Mouse (Mus musculus): ENCODE data around the gene Kctd15. TPM values are rescaled to one million over a fixed set of nuclear protein-coding genes. Genes with fewer than 3 reads are reported as not detected.

The Kctd15 gene
- polyA plus RNA-seq, 2 experiments from 2014 or later = not detected

- no peak for ATAC-seq
Measured at GRCm38 (mm10) chr7:34618141-34618890, 38.2 kb downstream of the Kctd15 start.

DNA sequence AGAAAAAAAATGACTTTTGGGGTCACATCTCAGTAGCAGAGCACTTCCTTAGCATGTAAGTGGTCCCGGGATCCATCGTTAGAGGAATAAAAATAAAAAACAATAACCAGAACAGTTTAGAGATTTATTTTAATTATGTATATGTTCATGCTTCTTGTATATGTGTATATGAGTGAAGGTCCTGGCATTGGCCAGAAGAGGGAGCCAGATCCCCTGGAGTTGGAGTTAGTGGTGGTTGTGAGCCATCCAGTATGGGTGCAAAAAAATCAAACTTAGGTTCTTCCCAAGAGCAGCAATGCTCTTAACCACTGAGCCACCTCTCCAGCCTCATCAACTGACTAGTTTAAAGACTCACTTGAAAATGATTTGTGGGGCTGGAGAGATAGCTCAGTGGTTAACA is 40.3 kb downstream of the Kctd15 start:
- ATAC-seq = no peak

GRCm38 (mm10) chr7:34610445-34610844 is 46.1 kb downstream of the Kctd15 start:
- no peak for ATAC-seq

DNA sequence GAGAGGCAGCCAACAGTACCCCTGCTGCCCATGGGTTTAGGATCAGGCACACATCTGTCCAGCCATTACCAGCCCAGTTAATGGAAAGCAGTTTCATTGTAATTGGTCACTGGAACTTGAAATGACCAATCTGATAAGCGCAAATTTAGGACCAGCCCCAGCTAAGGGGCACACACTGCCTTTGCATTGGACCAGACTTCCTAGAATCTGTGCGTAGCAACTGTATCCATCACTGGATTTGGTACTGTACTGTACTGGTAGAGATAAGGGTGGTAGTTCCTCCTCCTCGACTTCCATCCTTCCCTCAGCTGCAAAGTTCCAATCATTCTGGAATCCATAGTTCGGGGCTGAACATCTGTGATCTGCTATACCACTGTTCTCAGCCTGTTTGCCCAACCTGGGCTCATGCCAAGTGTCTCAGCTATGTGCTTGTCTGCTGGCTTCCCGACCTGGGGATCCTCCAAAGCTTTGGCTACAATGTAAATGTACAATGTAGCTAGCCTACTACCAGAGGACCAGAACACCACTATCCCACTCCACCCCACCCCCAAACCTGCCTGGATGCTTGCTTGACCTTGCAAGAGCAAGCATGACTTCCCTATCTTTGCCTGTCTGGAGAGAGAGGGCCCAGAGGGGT is 49.1 kb downstream of the Kctd15 start:
- no peak for ATAC-seq

- ATAC-seq = no peak
Measured at GRCm38 (mm10) chr7:34606729-34607128, 49.8 kb downstream of the Kctd15 start.

DNA sequence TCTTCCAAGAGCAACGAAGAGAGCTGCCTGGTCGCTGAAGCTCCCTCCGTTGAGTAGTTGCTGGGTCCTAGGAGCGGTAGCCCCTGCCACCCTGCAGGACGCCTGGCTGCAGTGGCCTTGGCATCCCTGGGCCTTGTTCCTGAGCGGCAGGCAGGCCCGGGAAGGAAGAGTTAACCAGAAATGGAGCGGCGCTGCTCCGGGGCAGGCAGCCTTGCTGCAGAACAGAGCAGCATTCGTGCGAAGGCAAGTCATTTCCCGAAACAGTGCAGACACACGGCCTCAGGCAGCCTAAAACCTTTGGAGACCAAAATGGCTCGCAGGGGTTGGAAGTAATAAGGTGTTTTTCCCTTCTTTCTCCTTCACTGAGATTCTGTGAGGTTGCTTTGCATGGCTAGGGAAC is 50.5 kb downstream of the Kctd15 start:
- no peak for ATAC-seq

DNA sequence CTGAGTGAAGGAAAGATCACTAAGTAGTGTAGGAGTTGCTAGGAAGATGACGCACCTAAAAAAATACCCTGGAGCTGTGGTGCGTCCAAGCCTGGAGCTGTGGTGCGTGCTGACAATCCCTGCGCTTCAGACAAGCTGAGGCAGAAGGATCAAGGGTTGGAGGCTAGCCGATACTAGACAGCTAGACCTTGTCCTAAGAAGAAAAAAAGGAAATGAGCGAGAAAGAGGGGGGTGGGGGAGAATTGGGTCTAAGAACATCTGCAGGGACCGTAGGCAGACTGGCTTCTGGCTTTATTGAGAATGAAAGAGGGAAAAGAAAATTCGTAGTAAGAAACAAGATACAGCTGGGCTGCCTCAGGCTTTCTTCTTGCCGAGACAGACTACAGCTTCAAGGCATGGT is 58.0 kb downstream of the Kctd15 start:
- ATAC-seq = no peak

DNA sequence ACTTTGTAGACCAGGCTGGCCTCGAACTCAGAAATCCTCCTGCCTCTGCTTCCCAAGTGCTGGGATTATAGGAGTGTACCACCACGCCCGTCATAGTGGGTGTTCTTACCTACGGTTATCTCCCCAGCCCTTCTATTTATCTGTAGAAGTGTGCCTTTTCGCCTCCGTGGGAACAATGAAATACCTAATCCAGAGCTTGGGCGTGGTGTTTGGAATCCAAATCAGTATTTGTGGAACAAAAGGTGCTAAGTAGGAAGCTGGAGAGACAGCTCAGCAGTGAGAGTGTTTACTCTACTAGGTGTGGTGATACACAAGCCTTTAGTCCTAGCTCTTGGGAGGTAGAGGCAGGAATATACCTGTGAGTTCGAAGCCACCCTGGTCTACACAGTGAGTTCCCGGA is 58.5 kb downstream of the Kctd15 start:
- ATAC-seq = no peak

GRCm38 (mm10) chr7:34596531-34597235 is 59.8 kb downstream of the Kctd15 start:
- no peak for ATAC-seq

GRCm38 (mm10) chr7:34595307-34595565 is 61.3 kb downstream of the Kctd15 start:
- no peak for ATAC-seq

GRCm38 (mm10) chr7:34594501-34595306 is 61.8 kb downstream of the Kctd15 start:
- ATAC-seq = no peak

DNA sequence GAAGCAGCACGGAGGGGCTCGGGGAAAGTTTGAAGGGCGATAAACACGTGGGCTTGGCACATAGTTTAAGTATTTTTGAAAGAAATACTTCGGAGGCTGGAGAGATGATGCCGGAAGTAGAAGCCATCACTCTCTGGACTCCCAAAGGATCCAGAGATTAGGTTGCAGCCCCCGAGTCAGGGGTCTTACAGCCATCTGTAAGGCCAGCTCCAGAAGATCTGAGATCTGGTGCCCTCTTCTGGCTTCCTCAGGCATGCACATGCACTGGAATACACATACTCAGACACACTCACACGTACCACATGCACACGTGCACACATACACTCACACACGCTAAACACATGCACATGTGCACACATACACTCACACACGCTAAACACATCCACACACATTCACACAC is 65.8 kb downstream of the Kctd15 start:
- ATAC-seq = no peak

Other genes with a start within 250 kb of the Kctd15 start
- gene Chst8, start 156.0 kb upstream of the Kctd15 start, polyA plus RNA-seq (2017; shearing (Covaris generic)) = not detected

Measured in activated CD4-positive, CD25-positive, alpha-beta regulatory T cell, adult 4 months (primary cell).